Mouse (Mus musculus): ENCODE measurements around the gene Naip1.
A peak's percentile ranks its signal among the peaks of the same experiment; 100 is the strongest.

Gene Naip1

DNA sequence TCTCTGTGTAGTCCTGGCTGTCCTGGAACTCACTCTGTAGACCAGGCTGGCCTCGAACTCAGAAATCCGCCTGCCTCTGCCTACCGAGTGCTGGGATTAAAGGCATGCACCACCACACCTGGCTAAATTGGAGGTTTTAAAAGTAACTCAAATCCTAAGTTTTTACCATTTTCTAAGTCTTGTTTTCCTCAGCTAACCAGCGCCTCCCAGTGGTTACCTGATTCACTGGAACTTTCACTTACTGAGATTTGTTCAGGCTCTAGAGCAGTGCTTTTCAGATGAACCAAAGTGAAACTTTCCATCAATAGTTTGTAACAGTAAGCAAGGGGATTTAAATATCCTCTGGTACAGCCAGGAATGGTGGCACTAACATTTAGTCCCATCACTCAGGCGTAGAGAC is 61.6 kb downstream of the Naip1 start:
- DNase-seq (ENCODE audit: low read depth), result peak; percentile 66

DNA sequence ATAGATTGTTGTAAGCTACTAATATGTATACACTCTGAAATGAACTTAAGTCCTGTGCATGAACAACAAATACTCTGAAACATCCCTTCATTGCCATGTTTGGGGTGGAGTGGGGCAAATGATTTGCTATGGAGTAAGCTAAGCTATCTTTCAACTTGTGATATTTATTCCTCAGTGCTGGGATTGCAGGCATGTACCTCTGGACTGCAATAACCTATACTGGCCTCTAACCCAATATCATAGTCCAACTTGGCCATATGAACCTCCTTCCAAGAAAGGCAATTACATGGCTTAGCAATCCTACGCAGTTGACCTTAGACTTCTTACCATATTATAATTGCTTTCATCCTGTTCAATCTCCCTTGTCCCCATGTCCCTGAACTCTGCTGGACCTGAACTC is 82.1 kb downstream of the Naip1 start:
- no peak for DNase-seq (ENCODE audit: low read depth)
